Mouse (Mus musculus): ENCODE measurements around the gene Hdac5. TPM values are rescaled to one million over a fixed set of nuclear protein-coding genes. Genes with fewer than 3 reads are reported as not detected.
"Not testable (repeated sequence)": the region's sequence is repeated elsewhere in the genome, so short reads cannot be mapped to it uniquely, and the experiment has no call there.

Hdac5 gene
- polyA plus RNA-seq, 1 experiment from 2014 or later, result 129 TPM

DNA sequence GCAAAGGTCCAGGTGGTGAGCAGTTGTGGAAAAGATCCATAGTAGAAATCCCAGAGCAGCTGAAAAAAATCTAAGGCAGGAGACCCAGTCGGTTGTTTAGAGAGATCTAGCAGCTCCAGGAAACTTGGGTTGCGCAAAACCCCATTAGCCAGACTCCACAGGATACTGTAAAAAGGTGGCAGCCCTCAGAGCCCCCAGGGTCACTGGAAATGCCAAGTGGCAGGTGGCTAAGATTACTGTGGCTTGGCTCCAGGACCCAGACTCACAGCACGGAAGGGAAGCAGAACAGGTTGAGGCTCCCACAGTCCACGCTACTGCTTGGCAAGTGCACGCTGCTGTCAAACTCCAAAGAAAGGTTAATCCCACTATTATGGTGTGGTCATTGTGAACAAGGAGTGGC lies 70.2 kb downstream of the Hdac5 start:
- H3K36me3 ChIP-seq, result peaks cover 36% of the 10 kb centered on the region
- WGBS, result 73% methylated on average over 5 of the region's 5 CpGs
- H3K27ac ChIP-seq (replicated peaks), result no peak overlapping the region
- H3K9me3 ChIP-seq, result no peaks in the 10 kb centered on the region
- H3K27me3 ChIP-seq, result no peaks in the 10 kb centered on the region
- H3K4me3 ChIP-seq, result no peak overlapping the region
- ATAC-seq (replicated peaks), result no peak
- no peak overlapping the region for H3K9ac ChIP-seq (replicated peaks)
- no peak overlapping the region for H3K4me2 ChIP-seq (replicated peaks)
- peaks cover 10% of the 10 kb centered on the region for H3K4me1 ChIP-seq

DNA sequence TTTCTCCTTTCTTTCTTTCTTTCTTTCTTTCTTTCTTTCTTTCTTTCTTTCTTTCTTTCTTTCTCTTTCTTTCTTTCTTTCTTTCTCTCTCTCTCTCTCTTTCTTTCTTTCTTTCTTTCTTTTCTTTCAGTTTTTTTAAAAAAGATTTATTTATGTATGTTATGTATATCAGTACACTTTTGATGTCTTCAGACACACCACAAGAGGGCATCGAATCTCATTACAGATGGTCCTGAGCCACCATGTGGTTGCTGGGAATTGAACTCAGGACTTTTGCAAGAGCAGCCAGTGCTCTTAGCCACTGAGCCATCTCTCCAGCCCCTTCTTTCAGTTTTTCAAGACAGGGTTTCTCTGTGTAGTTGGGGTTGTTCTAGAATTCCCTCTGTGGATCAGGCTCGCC lies 71.9 kb downstream of the Hdac5 start:
- WGBS, result 76% methylated on average over 2 of the region's 2 CpGs
- not testable (repeated sequence) for H3K4me2 ChIP-seq (replicated peaks); ATAC-seq (replicated peaks); H3K4me3 ChIP-seq; H3K9me3 ChIP-seq; H3K27me3 ChIP-seq; H3K9ac ChIP-seq (replicated peaks); H3K27ac ChIP-seq (replicated peaks)
- peaks cover 12% of the 10 kb centered on the region for H3K4me1 ChIP-seq
- peaks cover 27% of the 10 kb centered on the region for H3K36me3 ChIP-seq

DNA sequence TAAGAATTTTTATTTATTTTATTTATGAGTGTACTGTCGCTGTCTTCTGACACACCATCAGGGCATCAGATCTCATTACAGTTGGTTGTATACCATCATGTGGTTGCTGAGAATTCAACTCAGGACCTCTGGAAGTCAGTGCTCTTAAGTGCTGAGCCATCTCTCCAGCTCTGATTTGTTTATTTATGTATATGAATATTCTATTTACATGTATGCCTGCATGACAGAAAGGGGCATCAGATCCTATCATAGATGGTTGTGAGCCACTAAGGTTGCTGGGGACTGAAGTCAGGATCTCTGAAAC lies 73.2 kb downstream of the Hdac5 start:
- WGBS, result 17% methylated on average over 1 of the region's 1 CpGs
- H3K9me3 ChIP-seq, result no peaks in the 10 kb centered on the region
- peaks cover 12% of the 10 kb centered on the region for H3K4me1 ChIP-seq
- 0 out of 2 replicates have a peak, but pooled peaks have one; percentile 17 for ATAC-seq (replicated peaks)
- H3K36me3 ChIP-seq, result peaks cover 21% of the 10 kb centered on the region
- peak overlapping the region; percentile 80; the same call in 1 of the 2 replicates for H3K4me3 ChIP-seq
- no peak overlapping the region for H3K27ac ChIP-seq (replicated peaks)
- 0 out of 2 replicates have a peak overlapping the region, but pooled peaks have one; percentile 75 for H3K9ac ChIP-seq (replicated peaks)
- H3K4me2 ChIP-seq (replicated peaks), result 0 out of 2 replicates have a peak overlapping the region, but pooled peaks have one; percentile 79
- H3K27me3 ChIP-seq, result no peaks in the 10 kb centered on the region

DNA sequence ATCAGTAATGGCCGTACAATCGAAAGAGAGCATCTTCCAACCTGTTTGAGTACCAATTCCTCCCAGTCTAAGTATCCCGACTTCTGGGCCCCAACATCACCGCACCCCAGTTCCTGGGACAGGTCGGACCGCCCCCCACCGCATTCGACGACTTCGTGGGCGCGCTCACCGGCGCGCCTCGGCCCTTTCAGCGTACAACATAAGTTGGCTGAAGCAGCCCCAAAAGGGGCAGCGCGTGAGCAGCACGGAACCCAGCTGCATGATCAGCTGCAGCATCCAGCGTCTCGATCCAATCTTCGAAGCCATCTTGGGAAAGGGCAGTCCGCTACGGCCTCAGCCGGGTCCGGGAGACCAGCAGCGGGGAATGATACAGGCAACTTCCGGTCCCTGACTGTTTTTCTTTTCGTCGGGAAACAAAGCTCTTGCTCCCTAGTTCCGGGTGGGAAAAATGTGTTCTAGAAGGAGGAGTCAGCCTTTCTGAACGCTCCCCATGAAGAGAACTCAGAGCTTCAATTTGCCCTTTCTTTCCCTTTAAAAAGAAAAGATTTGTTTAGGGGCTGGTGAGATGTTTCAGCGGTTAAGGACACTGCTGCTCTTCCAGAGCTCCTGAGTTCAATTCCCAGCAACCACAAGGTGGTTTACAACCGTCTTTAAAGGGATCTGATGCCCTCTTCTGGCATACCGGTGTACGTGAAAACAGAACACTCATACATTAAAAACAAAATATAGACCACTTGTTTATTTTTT lies 73.8 kb downstream of the Hdac5 start, which contains the start of gene Tmem101:
Gene Tmem101, minus strand, starts transcription at position 366 of the 747 bp plus-strand sequence.
- Histone ChIP-seq H3K9ac (replicated peaks) (peak within 1 kb of the TSS; percentile 75), H3K27me3 (no peaks in the 10 kb centered on the region), H3K4me1 (peaks cover 12% of the 10 kb centered on the region), H3K27ac (replicated peaks) (peak within 1 kb of the TSS; percentile 67), H3K9me3 (no peaks in the 10 kb centered on the region), H3K4me3 (peak within 1 kb of the TSS; percentile 80), H3K36me3 (peaks cover 16% of the 10 kb centered on the region), H3K4me2 (replicated peaks) (peak within 1 kb of the TSS; percentile 79)
- ATAC-seq (replicated peaks), result peak; percentile 91
- WGBS, result under 1% methylated on average over 37 of the region's 37 CpGs

DNA sequence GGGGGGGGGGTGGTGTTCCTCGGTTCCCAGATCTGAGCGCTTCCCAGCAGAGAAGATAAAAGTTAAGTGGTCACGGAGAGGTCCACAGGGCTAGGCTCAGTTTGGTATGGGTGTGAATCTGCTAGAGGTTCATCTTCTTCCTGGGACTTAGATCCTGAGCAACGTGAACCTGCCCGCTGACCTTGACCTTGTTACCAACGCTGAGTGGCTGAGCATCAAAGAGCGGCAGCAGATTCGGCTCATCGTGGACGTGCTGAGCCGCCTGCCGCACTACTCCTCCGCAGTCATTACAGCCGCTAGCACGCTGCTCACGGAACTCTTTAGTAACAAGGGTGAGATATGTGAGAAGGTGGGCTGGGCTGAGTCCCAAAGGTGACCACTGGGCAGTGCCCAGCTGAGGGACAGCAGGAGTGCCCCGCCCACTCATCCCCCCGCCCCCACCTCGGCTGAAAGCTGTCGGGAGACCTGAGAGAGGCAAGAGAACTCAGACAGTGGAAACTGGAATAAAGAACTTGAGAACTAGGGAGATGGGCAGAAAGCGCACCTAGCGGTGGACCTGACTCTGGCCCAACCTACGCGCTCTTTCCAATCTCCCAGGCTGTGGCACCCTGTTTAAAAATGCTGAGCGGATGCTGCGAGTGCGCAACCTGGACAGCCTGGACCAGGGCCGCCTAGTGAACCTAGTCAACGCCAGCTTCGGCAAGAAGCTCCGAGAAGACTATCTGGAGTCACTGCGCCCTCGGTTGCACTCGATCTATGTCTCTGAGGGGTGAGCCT lies 82.6 kb downstream of the Hdac5 start:
- H3K36me3 ChIP-seq, result no peaks in the 10 kb centered on the region
- no peaks in the 10 kb centered on the region for H3K9me3 ChIP-seq
- peaks cover 68% of the 10 kb centered on the region for H3K27me3 ChIP-seq
- H3K9ac ChIP-seq (replicated peaks), result no peak overlapping the region
- ATAC-seq (replicated peaks), result no peak
- H3K4me3 ChIP-seq, result no peak overlapping the region
- WGBS, result 12% methylated on average over 34 of the region's 34 CpGs
- peaks cover 13% of the 10 kb centered on the region for H3K4me1 ChIP-seq
- H3K4me2 ChIP-seq (replicated peaks), result no peak overlapping the region
- H3K27ac ChIP-seq (replicated peaks), result no peak overlapping the region

DNA sequence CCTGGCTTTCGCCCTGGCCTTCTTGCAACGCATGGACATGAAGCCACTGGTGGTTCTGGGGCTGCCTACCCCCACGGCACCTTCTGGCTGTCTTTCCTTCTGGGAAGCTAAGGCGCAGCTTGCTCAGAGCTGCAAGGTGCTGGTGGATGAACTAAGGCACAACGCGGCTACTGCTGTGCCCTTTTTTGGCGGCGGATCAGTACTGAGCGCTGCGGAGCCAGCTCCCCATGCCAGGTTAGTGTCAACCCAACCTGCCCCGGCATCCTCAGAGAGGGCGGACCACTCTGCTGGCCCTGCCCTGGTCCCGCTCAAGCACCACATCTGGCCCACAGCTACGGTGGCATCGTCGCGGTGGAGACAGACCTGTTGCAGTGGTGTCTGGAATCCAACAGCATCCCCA lies 83.4 kb downstream of the Hdac5 start:
- Histone ChIP-seq H3K9me3 (no peaks in the 10 kb centered on the region), H3K4me1 (peaks cover 13% of the 10 kb centered on the region), H3K4me2 (replicated peaks) (no peak overlapping the region), H3K9ac (replicated peaks) (no peak overlapping the region), H3K27me3 (peaks cover 68% of the 10 kb centered on the region), H3K4me3 (no peak overlapping the region), H3K27ac (replicated peaks) (no peak overlapping the region), H3K36me3 (no peaks in the 10 kb centered on the region)
- no peak for ATAC-seq (replicated peaks)
- WGBS, result 9% methylated on average over 17 of the region's 17 CpGs

DNA sequence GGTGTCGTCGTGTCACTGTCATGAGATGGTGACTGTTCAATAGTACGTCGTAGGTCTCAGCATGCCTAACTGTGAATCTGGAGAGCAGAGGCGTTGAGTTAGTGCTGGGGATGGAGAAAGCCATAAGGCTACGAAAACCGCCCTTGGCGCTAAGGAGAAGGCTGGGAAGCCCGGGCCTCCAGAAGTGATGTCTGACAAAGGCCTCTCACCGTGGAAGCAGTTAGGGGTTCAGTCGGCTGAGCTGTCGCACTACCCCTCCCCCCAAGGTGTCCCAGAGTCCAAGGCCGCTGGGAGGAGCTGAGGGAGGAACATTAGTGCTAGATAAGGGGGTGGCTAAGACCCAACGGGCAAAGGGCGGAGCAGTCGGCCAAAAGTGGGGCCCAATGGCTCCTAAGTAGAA lies 84.0 kb downstream of the Hdac5 start:
- no peaks in the 10 kb centered on the region for H3K9me3 ChIP-seq
- H3K4me3 ChIP-seq, result no peak overlapping the region
- H3K9ac ChIP-seq (replicated peaks), result no peak overlapping the region
- H3K4me2 ChIP-seq (replicated peaks), result no peak overlapping the region
- no peak for ATAC-seq (replicated peaks)
- H3K27ac ChIP-seq (replicated peaks), result no peak overlapping the region
- WGBS, result 4% methylated on average over 16 of the region's 16 CpGs
- H3K36me3 ChIP-seq, result no peaks in the 10 kb centered on the region
- peaks cover 13% of the 10 kb centered on the region for H3K4me1 ChIP-seq
- peaks cover 68% of the 10 kb centered on the region for H3K27me3 ChIP-seq

DNA sequence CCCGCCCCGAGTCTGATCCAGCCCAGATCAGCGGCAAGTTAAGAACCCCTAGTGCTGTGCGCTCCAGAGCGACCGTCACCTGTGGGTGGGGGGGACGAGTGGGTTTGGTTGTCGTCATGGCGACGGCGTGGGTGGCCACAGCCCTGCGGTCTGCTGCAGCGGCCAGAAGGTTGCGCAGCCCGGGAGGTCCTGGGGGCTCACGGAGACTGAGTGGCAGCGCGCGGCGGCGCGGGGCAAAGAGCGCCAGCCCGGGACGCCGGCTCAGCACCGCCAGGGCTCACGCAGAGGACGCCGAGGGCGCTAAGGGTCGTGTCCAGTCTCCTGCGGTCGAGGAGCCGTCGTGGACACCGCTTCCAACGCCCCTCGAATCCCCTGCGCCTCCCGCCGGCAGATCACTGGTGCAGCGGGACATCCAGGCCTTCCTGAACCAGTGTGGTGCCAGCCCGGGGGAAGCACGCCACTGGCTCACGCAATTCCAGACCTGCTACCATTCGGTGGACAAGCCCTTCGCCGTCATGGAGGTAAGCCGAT lies 84.4 kb downstream of the Hdac5 start, which contains the start of gene Nags:
Gene Nags, plus strand, starts transcription at position 43 of the 531 bp plus-strand sequence.
- H3K27me3 ChIP-seq, result peaks cover 68% of the 10 kb centered on the region
- H3K36me3 ChIP-seq, result no peaks in the 10 kb centered on the region
- H3K27ac ChIP-seq (replicated peaks), result no peak within 1 kb of the TSS
- H3K4me3 ChIP-seq, result peak within 1 kb of the TSS; percentile 19
- H3K9me3 ChIP-seq, result no peaks in the 10 kb centered on the region
- peaks cover 13% of the 10 kb centered on the region for H3K4me1 ChIP-seq
- no peak within 1 kb of the TSS for H3K9ac ChIP-seq (replicated peaks)
- under 1% methylated on average over 43 of the region's 50 CpGs for WGBS
- peak within 1 kb of the TSS; percentile 33 for H3K4me2 ChIP-seq (replicated peaks)
- no peak for ATAC-seq (replicated peaks)

DNA sequence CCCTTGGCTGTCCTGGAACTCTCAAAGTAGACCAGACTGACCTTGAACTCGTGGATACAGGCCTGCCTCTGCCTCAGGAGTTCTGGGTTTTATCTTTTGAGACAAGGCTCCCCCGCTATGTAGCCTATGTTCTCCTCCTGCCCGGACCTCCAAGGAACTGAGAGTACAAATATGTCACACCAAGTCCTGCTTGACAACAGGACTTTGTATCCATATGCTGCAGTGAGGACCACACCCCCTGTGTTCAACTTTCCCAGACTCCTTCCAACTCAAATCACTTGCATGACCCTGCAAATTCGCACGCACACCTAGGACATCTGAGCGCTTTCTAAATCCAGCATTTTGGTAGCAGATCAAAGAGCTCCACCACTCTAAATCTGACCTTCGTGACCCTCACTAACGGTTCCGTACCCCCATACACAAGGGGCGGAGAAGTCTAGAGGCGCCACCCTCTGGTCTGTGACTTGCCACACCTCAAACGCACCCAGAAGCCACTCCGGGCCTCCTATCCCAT lies 85.0 kb downstream of the Hdac5 start:
- ATAC-seq (replicated peaks), result no peak
- H3K9me3 ChIP-seq, result no peaks in the 10 kb centered on the region
- H3K36me3 ChIP-seq, result no peaks in the 10 kb centered on the region
- no peak overlapping the region for H3K9ac ChIP-seq (replicated peaks)
- no peak overlapping the region for H3K27ac ChIP-seq (replicated peaks)
- peak overlapping the region; percentile 19 for H3K4me3 ChIP-seq
- WGBS, result 24% methylated on average over 13 of the region's 13 CpGs
- H3K4me2 ChIP-seq (replicated peaks), result peak overlapping the region; percentile 33
- H3K4me1 ChIP-seq, result peaks cover 13% of the 10 kb centered on the region
- H3K27me3 ChIP-seq, result peaks cover 68% of the 10 kb centered on the region

Small RNA genes within 50 kb of the gene (microRNA-seq; reads per million reads assigned to microRNA genes)
- gene Mir8101, result 2.9 reads per million, percentile 6 among the genes with 10 or more reads in this experiment

Other genes starting within 250 kb of the Hdac5 start
- not detected in 2 replicates for gene Cfap97d1, start 245.9 kb downstream of the Hdac5 start, polyA plus RNA-seq (2015; fragmentation: Nextera tagmentation; extraction: Ambion mirVana)
- 11.0 and 13.0 TPM in 2 replicates for gene Dusp3, start 243.2 kb downstream of the Hdac5 start, polyA plus RNA-seq (2015; fragmentation: Nextera tagmentation; extraction: Ambion mirVana)
- gene Mpp3, start 201.7 kb downstream of the Hdac5 start, polyA plus RNA-seq (2015; fragmentation: Nextera tagmentation; extraction: Ambion mirVana), result 46.2 and 48.5 TPM in 2 replicates
- gene Cd300lg, start 188.7 kb downstream of the Hdac5 start, polyA plus RNA-seq (2015; fragmentation: Nextera tagmentation; extraction: Ambion mirVana), result 0.11 and 0.34 TPM in 2 replicates
- 19.3 and 22.7 TPM in 2 replicates for gene Mpp2, start 141.7 kb downstream of the Hdac5 start, polyA plus RNA-seq (2015; fragmentation: Nextera tagmentation; extraction: Ambion mirVana)
- not detected in 2 replicates for gene Ppy, start 128.8 kb downstream of the Hdac5 start, polyA plus RNA-seq (2015; fragmentation: Nextera tagmentation; extraction: Ambion mirVana)
- gene Pyy, start 122.3 kb downstream of the Hdac5 start, polyA plus RNA-seq (2015; fragmentation: Nextera tagmentation; extraction: Ambion mirVana), result not detected in 2 replicates
- gene Nags, start 84.7 kb downstream of the Hdac5 start, polyA plus RNA-seq (2015; fragmentation: Nextera tagmentation; extraction: Ambion mirVana), result 0.10 and 0.14 TPM in 2 replicates
- 37.4 and 41.6 TPM in 2 replicates for gene Tmem101, start 73.8 kb downstream of the Hdac5 start, polyA plus RNA-seq (2015; fragmentation: Nextera tagmentation; extraction: Ambion mirVana)
- 114 and 118 TPM in 2 replicates for gene Lsm12, start 44.9 kb downstream of the Hdac5 start, polyA plus RNA-seq (2015; fragmentation: Nextera tagmentation; extraction: Ambion mirVana)
- 21.5 and 23.7 TPM in 2 replicates for gene G6pc3, start 40.5 kb downstream of the Hdac5 start, polyA plus RNA-seq (2015; fragmentation: Nextera tagmentation; extraction: Ambion mirVana)
- gene BC030867, start 18.7 kb upstream of the Hdac5 start, polyA plus RNA-seq (2015; fragmentation: Nextera tagmentation; extraction: Ambion mirVana), result 5.6 and 7.0 TPM in 2 replicates
- not detected in 2 replicates for gene Asb16, start 38.6 kb upstream of the Hdac5 start, polyA plus RNA-seq (2015; fragmentation: Nextera tagmentation; extraction: Ambion mirVana)
- 73.1 and 73.4 TPM in 2 replicates for gene Tmub2, start 54.8 kb upstream of the Hdac5 start, polyA plus RNA-seq (2015; fragmentation: Nextera tagmentation; extraction: Ambion mirVana)
- 27.6 and 29.5 TPM in 2 replicates for gene Atxn7l3, start 66.5 kb upstream of the Hdac5 start, polyA plus RNA-seq (2015; fragmentation: Nextera tagmentation; extraction: Ambion mirVana)
- 105 and 107 TPM in 2 replicates for gene Ubtf, start 89.6 kb upstream of the Hdac5 start, polyA plus RNA-seq (2015; fragmentation: Nextera tagmentation; extraction: Ambion mirVana)
- gene Slc4a1, start 136.0 kb upstream of the Hdac5 start, polyA plus RNA-seq (2015; fragmentation: Nextera tagmentation; extraction: Ambion mirVana), result 1.9 and 2.6 TPM in 2 replicates
- gene Rundc3a, start 163.2 kb upstream of the Hdac5 start, polyA plus RNA-seq (2015; fragmentation: Nextera tagmentation; extraction: Ambion mirVana), result 149 and 150 TPM in 2 replicates
- 144 TPM in 2 replicates for gene Slc25a39, start 177.8 kb upstream of the Hdac5 start, polyA plus RNA-seq (2015; fragmentation: Nextera tagmentation; extraction: Ambion mirVana)
- gene Grn, start 200.1 kb upstream of the Hdac5 start, polyA plus RNA-seq (2015; fragmentation: Nextera tagmentation; extraction: Ambion mirVana), result 61.8 and 62.0 TPM in 2 replicates
- gene Fam171a2, start 217.5 kb upstream of the Hdac5 start, polyA plus RNA-seq (2015; fragmentation: Nextera tagmentation; extraction: Ambion mirVana), result 22.5 and 24.3 TPM in 2 replicates
- 4.0 and 4.7 TPM in 2 replicates for gene Itga2b, start 240.0 kb upstream of the Hdac5 start, polyA plus RNA-seq (2015; fragmentation: Nextera tagmentation; extraction: Ambion mirVana)

Data from forebrain, embryonic 15.5 days (tissue).